Comparison of ENCODE assay signal across 24 mouse cellular contexts in the genomic region with DNA sequence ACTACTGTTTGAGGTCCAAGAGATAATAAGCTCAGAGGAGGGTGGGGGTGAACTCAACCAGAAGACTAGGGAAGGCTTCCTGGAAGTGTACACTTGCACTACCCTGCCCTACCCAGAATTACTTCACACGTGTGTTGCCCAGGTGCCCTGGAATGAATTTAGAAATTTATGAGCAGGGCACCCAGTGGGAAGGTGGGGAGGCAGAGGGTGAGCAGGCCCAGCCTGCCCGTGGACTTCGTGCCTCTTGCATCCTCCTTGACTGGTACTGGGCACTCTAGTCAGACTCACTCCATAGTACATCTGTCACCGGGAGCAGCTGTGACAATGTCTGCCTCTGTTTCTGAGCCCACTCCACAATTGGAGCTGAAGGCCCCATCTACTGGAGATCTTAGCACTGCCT. TPM values are rescaled to one million over a fixed set of nuclear protein-coding genes. Genes with fewer than 3 reads are reported as not detected.
DNase-seq lines count a peak whose midpoint lies in the region; ATAC-seq lines count a peak whose summit lies in the region.
"Had no signal": no experiment of that assay in that cellular context is flagged by ENCODE, and none has a peak within 500 bp of the region (broad histone marks: within the 10 kb centered on the region; RNA-seq: fewer than 3 reads in every experiment).

No protein-coding gene starts in this region.

- no peak overlapping the region for H3K4me2 ChIP-seq in embryonic facial prominence, embryonic 11.5 days (ENCODE audit: low read depth, low read length)
- H3K4me2 ChIP-seq: embryonic facial prominence, embryonic 12.5 days; forebrain, embryonic 13.5 days; forebrain, embryonic 15.5 days had no signal

- H3K4me1 ChIP-seq in embryonic facial prominence, embryonic 11.5 days (ENCODE audit: control insufficient read depth, insufficient read depth, low read length) = no peaks in the 10 kb centered on the region
- peaks cover 30% of the 10 kb centered on the region for H3K4me1 ChIP-seq in embryonic facial prominence, embryonic 10.5 days
- H3K4me1 ChIP-seq: forebrain, embryonic 13.5 days had no signal

- H3K36me3 ChIP-seq in embryonic facial prominence, embryonic 11.5 days (replicated peaks; ENCODE audit: control insufficient read depth, insufficient read depth, low read depth, low read length) = no peaks in the 10 kb centered on the region
- peaks cover 3% of the 10 kb centered on the region; the same call in 1 of the 2 replicates for H3K36me3 ChIP-seq in embryonic facial prominence, embryonic 10.5 days (replicated peaks)
- H3K36me3 ChIP-seq: embryonic facial prominence, embryonic 12.5 days; forebrain, embryonic 15.5 days had no signal

- no peak overlapping the region for H3K27ac ChIP-seq in embryonic facial prominence, embryonic 11.5 days (replicated peaks; ENCODE audit: low read depth, low read length)
- no peak overlapping the region for H3K27ac ChIP-seq in embryonic facial prominence, embryonic 10.5 days (replicated peaks)
- H3K27ac ChIP-seq: embryonic facial prominence, embryonic 12.5 days; forebrain, embryonic 13.5 days; forebrain, embryonic 15.5 days had no signal

- H3K27me3 ChIP-seq in embryonic facial prominence, embryonic 11.5 days (ENCODE audit: control insufficient read depth, insufficient read depth, low read length) = no peaks in the 10 kb centered on the region
- H3K27me3 ChIP-seq in embryonic facial prominence, embryonic 10.5 days (replicated peaks; ENCODE audit: low read depth, poor library complexity, severe bottlenecking) = no peaks in the 10 kb centered on the region
- H3K27me3 ChIP-seq: CH12.LX; embryonic facial prominence, embryonic 12.5 days; forebrain, embryonic 13.5 days; forebrain, embryonic 15.5 days; Patski had no signal

- H3K9me3 ChIP-seq in embryonic facial prominence, embryonic 11.5 days (replicated peaks; ENCODE audit: control insufficient read depth, low read length) = no peaks in the 10 kb centered on the region
- H3K9me3 ChIP-seq in embryonic facial prominence, embryonic 10.5 days = no peaks in the 10 kb centered on the region
- H3K9me3 ChIP-seq: embryonic facial prominence, embryonic 12.5 days; forebrain, embryonic 13.5 days; forebrain, embryonic 15.5 days; G1E had no signal

- 0 out of 2 replicates have a peak, but pooled peaks have one; percentile 45 for ATAC-seq in embryonic facial prominence, embryonic 11.5 days (replicated peaks; ENCODE audit: insufficient number of reproducible peaks, low FRiP score, low TSS enrichment, low read depth)
- ATAC-seq: activated CD4-positive, CD25-positive, alpha-beta regulatory T cell, adult 4 months; CD4-positive, CD25-positive, alpha-beta regulatory T cell, adult 4 months; forebrain, embryonic 13.5 days; forebrain, embryonic 15.5 days; forebrain, postnatal 0 days; Patski had no signal

- 90% methylated on average over 4 of the region's 4 CpGs for WGBS in embryonic facial prominence, embryonic 11.5 days
- 94% methylated on average over 4 of the region's 4 CpGs for WGBS in embryonic facial prominence, embryonic 10.5 days

- no peak for DNase-seq in embryonic facial prominence, embryonic 11.5 days (ENCODE audit: low spot score)
- DNase-seq in embryonic facial prominence, embryonic 10.5 days (ENCODE audit: low spot score) = no peak
- DNase-seq in kidney, adult 9 months = peak; percentile 45
- DNase-seq in kidney, postnatal 4 days = no peak
- DNase-seq in c-Kit-positive CD71-positive TER-119-negative erythroid progenitor cells, embryonic 14.5 days (ENCODE audit: low read depth) = peak; percentile 13
- DNase-seq in layer of hippocampus, adult 11-12 months (ENCODE audit: low spot score) = no peak
- DNase-seq: adrenal gland, adult 8-10 months; B cell, adult 2 months; cerebellum, adult 11 months; cerebellum, adult 18-20 months; cerebellum, adult 8-10 months; cerebellum, adult 9-11 months; cerebellum, postnatal 14 days; cerebellum, postnatal 36 days; forebrain, postnatal 0 days had no signal

- H3K4me3 ChIP-seq in embryonic facial prominence, embryonic 11.5 days (ENCODE audit: low read depth, low read length) = no peak overlapping the region
- H3K4me3 ChIP-seq in embryonic facial prominence, embryonic 10.5 days = no peak overlapping the region
- H3K4me3 ChIP-seq: embryonic facial prominence, embryonic 12.5 days; forebrain, embryonic 13.5 days; forebrain, embryonic 15.5 days had no signal

- no peak overlapping the region for H3K9ac ChIP-seq in embryonic facial prominence, embryonic 11.5 days (replicated peaks; ENCODE audit: low read length)
- H3K9ac ChIP-seq: embryonic facial prominence, embryonic 12.5 days; forebrain, embryonic 13.5 days; forebrain, embryonic 15.5 days; forebrain, postnatal 0 days had no signal

RNA-seq across cellular contexts. Expression of gene Slc36a1, which starts 9.4 kb away (rescaled TPM):
- 1.6 and 1.9 TPM in 2 replicates for polyA plus RNA-seq in embryonic facial prominence, embryonic 11.5 days (2014; fragmentation: Nextera tagmentation; extraction: Ambion mirVana)
- 1.3 and 1.6 TPM in 2 replicates for polyA plus RNA-seq in embryonic facial prominence, embryonic 10.5 days (2016; fragmentation: Nextera tagmentation; extraction: Ambion mirVana)

RNA-seq across cellular contexts. Expression of gene Slc36a2, which starts 28.6 kb away (rescaled TPM):
- polyA plus RNA-seq in embryonic facial prominence, embryonic 11.5 days (2014; fragmentation: Nextera tagmentation; extraction: Ambion mirVana) = 0.11 and 0.38 TPM in 2 replicates
- 0.50 and 0.96 TPM in 2 replicates for polyA plus RNA-seq in embryonic facial prominence, embryonic 10.5 days (2016; fragmentation: Nextera tagmentation; extraction: Ambion mirVana)
- polyA plus RNA-seq: CD4-positive, CD25-positive, alpha-beta regulatory T cell, adult 4 months; forebrain, embryonic 11.5 days; forebrain, embryonic 15.5 days; G1E had no signal

Comparison
In these comparisons a context has a peak if more than half of its experiments do, and no peak if none do; other contexts are left out.
1. DNase-seq: peak in kidney, adult 9 months (single experiment) and c-Kit-positive CD71-positive TER-119-negative erythroid progenitor cells, embryonic 14.5 days (single experiment); none in embryonic facial prominence, embryonic 11.5 days (single experiment), embryonic facial prominence, embryonic 10.5 days (single experiment), kidney, postnatal 4 days (0 of 2) and layer of hippocampus, adult 11-12 months (single experiment).